ENCODE assay signal across 9 mouse cellular contexts in the genomic region with DNA sequence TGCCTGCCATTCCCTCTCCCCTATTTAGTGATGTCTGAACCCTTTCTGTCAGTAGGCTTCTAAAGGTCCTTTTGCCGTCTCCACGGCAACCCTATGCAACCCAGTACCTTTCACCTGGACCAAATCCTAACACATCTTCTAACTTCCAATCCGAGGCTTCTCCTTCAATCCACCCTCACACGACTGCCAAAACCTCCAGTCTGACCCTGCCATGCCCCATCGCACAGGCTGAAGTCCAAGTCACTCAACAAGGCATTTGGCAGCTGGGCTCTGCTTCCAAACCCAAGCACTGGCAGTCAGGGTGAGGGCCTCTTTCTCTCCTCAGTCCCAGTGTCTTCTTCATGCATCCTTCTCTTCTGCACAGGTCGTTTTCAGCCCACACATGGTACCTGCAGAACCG.
DNase-seq lines count a peak whose midpoint lies in the region; ATAC-seq and TF ChIP-seq lines count a peak whose summit lies in the region.
"Had no signal": no experiment of that assay in that cellular context is flagged by ENCODE, and none has a peak within 500 bp of the region (broad histone marks: within the 10 kb centered on the region; RNA-seq: fewer than 3 reads in every experiment).

No protein-coding gene starts in this region.

- no peaks in the 10 kb centered on the region for H3K9me3 ChIP-seq in heart, embryonic 10.5 days
- no peaks in the 10 kb centered on the region for H3K9me3 ChIP-seq in kidney, embryonic 16.5 days (ENCODE audit: low read length)
- H3K9me3 ChIP-seq in forebrain, embryonic 12.5 days = no peaks in the 10 kb centered on the region
- H3K9me3 ChIP-seq: hindbrain, embryonic 15.5 days had no signal

- H3K4me1 ChIP-seq in heart, adult 2 months (ENCODE audit: control insufficient read depth, insufficient read depth, low read length) = no peaks in the 10 kb centered on the region; the same call in 1 of the 2 replicates
- no peaks in the 10 kb centered on the region for H3K4me1 ChIP-seq in heart, embryonic 10.5 days
- peaks cover 13% of the 10 kb centered on the region; the same call in 1 of the 2 replicates for H3K4me1 ChIP-seq in kidney, embryonic 16.5 days (ENCODE audit: insufficient read depth, low read length)
- H3K4me1 ChIP-seq in forebrain, embryonic 12.5 days = no peaks in the 10 kb centered on the region

- H3K4me3 ChIP-seq in heart, adult 2 months = no peak overlapping the region
- H3K4me3 ChIP-seq in heart, embryonic 10.5 days = no peak overlapping the region
- no peak overlapping the region for H3K4me3 ChIP-seq in kidney, embryonic 16.5 days (ENCODE audit: low read length)
- H3K4me3 ChIP-seq in forebrain, embryonic 12.5 days (replicated peaks) = no peak overlapping the region
- H3K4me3 ChIP-seq: hindbrain, embryonic 15.5 days had no signal

- H3K79me2 ChIP-seq in heart, adult 2 months (replicated peaks; ENCODE audit: control insufficient read depth, insufficient read depth, low read length) = no peaks in the 10 kb centered on the region

- 0 out of 2 replicates have a peak, but pooled peaks have one; percentile 10 for TF ChIP-seq POLR2A in heart, adult 2 months (IDR thresholded peaks at IDR 0.05; ENCODE audit: insufficient read depth, low read depth, low read length)

- H3K27ac ChIP-seq in heart, adult 2 months = peak overlapping the region; percentile 85
- no peak overlapping the region for H3K27ac ChIP-seq in heart, embryonic 10.5 days
- H3K27ac ChIP-seq in kidney, embryonic 16.5 days (ENCODE audit: low read length) = peak overlapping the region; percentile 38; the same call in 1 of the 2 replicates
- no peak overlapping the region for H3K27ac ChIP-seq in forebrain, embryonic 12.5 days
- H3K27ac ChIP-seq: hindbrain, embryonic 15.5 days had no signal

- 0 out of 2 replicates have a peak, but pooled peaks cover 3% of the 10 kb centered on the region for H3K36me3 ChIP-seq in heart, adult 2 months (ENCODE audit: control insufficient read depth, insufficient read depth, low read length)
- H3K36me3 ChIP-seq in heart, embryonic 10.5 days = no peaks in the 10 kb centered on the region
- no peaks in the 10 kb centered on the region for H3K36me3 ChIP-seq in kidney, embryonic 16.5 days (ENCODE audit: insufficient read depth, low read length)
- no peaks in the 10 kb centered on the region for H3K36me3 ChIP-seq in forebrain, embryonic 12.5 days (replicated peaks)
- H3K36me3 ChIP-seq: hindbrain, embryonic 15.5 days had no signal

- TF ChIP-seq EP300 in heart, adult 2 months (IDR thresholded peaks at IDR 0.05; ENCODE audit: insufficient read depth, low read depth, low read length) = peak; percentile 75

- H3K4me2 ChIP-seq in kidney, embryonic 16.5 days (replicated peaks; ENCODE audit: low read depth, low read length) = no peak overlapping the region
- H3K4me2 ChIP-seq in forebrain, embryonic 12.5 days = no peak overlapping the region
- H3K4me2 ChIP-seq: hindbrain, embryonic 15.5 days had no signal

- peak; percentile 44 for DNase-seq in adrenal gland, adult 2 months
- no peak for DNase-seq in adrenal gland, adult 8-10 months
- DNase-seq in heart, adult 2 months = peak; percentile 57 to 82
- no peak for DNase-seq in heart, embryonic 10.5 days (ENCODE audit: low spot score)
- DNase-seq in heart, adult 8-10 months (ENCODE audit: low spot score) = peak; percentile 55

- no peaks in the 10 kb centered on the region for H3K27me3 ChIP-seq in heart, adult 2 months (ENCODE audit: control insufficient read depth, insufficient read depth, low read length)
- peaks cover 4% of the 10 kb centered on the region; the same call in 1 of the 2 replicates for H3K27me3 ChIP-seq in heart, embryonic 10.5 days (ENCODE audit: insufficient read depth, poor library complexity, severe bottlenecking)
- no peaks in the 10 kb centered on the region for H3K27me3 ChIP-seq in kidney, embryonic 16.5 days (ENCODE audit: insufficient read depth, low read length)
- no peaks in the 10 kb centered on the region for H3K27me3 ChIP-seq in forebrain, embryonic 12.5 days
- H3K27me3 ChIP-seq: hindbrain, embryonic 15.5 days had no signal

- intact Hi-C loops in heart, adult 2 months (cut with DNase I) = no loop called here

- peak; percentile 41; the same call in 1 of the 2 replicates for ATAC-seq in kidney, embryonic 16.5 days (ENCODE audit: low FRiP score, low TSS enrichment)
- no peak for ATAC-seq in forebrain, embryonic 12.5 days (ENCODE audit: low FRiP score)
- ATAC-seq in activated CD4-positive, CD25-positive, alpha-beta regulatory T cell, adult 4 months = no peak

- 65% methylated on average over 7 of the region's 7 CpGs for WGBS in heart, adult 2 months
- 82% methylated on average over 7 of the region's 7 CpGs for WGBS in heart, embryonic 10.5 days
- 64% methylated on average over 7 of the region's 7 CpGs for WGBS in kidney, embryonic 16.5 days
- 83% methylated on average over 7 of the region's 7 CpGs for WGBS in forebrain, embryonic 12.5 days

- no peak for TF ChIP-seq CTCF in heart, adult 2 months (IDR thresholded peaks at IDR 0.05)

- H3K9ac ChIP-seq in heart, adult 2 months (ENCODE audit: low read depth, low read length) = no peak overlapping the region; the same call in 1 of the 2 replicates
- H3K9ac ChIP-seq in kidney, embryonic 16.5 days (replicated peaks; ENCODE audit: low read length) = no peak overlapping the region
- H3K9ac ChIP-seq in forebrain, embryonic 12.5 days = no peak overlapping the region
- H3K9ac ChIP-seq: hindbrain, embryonic 15.5 days had no signal

Comparison
In these comparisons a context has a peak if more than half of its experiments do, and no peak if none do; other contexts are left out.
1. DNase-seq: peak in adrenal gland, adult 2 months (single experiment), heart, adult 2 months (2 of 2) and heart, adult 8-10 months (single experiment); none in adrenal gland, adult 8-10 months (single experiment) and heart, embryonic 10.5 days (single experiment).
2. H3K27ac ChIP-seq: peak in heart, adult 2 months (single experiment) and kidney, embryonic 16.5 days (single experiment); none in heart, embryonic 10.5 days (single experiment) and forebrain, embryonic 12.5 days (single experiment).